Mouse (Mus musculus): Measurements from ENCODE around the gene Cdk19.

The Cdk19 gene

GRCm38 (mm10) chr10:40339351-40339964 is at the start of gene Cdk19:
Gene Cdk19, plus strand, starts transcription at chr10:40339564.
- DNase-seq, result no peak

GRCm38 (mm10) chr10:40292640-40293039 is 46.7 kb upstream of the Cdk19 start:
- DNase-seq, result no peak

- DNase-seq, result peak; percentile 87
These were observed 38.7 kb upstream of the Cdk19 start for GRCm38 (mm10) chr10:40300648-40301171.

GRCm38 (mm10) chr10:40301181-40302075 is 37.9 kb upstream of the Cdk19 start:
- peak; percentile 33 for DNase-seq

GRCm38 (mm10) chr10:40302140-40302985 is 37.0 kb upstream of the Cdk19 start, which contains the start of gene Amd1:
Gene Amd1, minus strand, starts transcription at chr10:40302186.
- peak; percentile 99 for DNase-seq

GRCm38 (mm10) chr10:40305989-40306388 is 33.4 kb upstream of the Cdk19 start:
- no peak for DNase-seq

- DNase-seq, result peak; percentile 24
These were observed 31.4 kb upstream of the Cdk19 start for GRCm38 (mm10) chr10:40307826-40308583.

GRCm38 (mm10) chr10:40309884-40310635 is 29.3 kb upstream of the Cdk19 start:
- DNase-seq, result no peak

- no peak for DNase-seq
These were observed 26.6 kb upstream of the Cdk19 start for GRCm38 (mm10) chr10:40312781-40313180.

- DNase-seq, result peak; percentile 16
These were observed 22.4 kb upstream of the Cdk19 start for GRCm38 (mm10) chr10:40316841-40317585.

GRCm38 (mm10) chr10:40320306-40320705 is 19.1 kb upstream of the Cdk19 start:
- DNase-seq, result no peak

GRCm38 (mm10) chr10:40328004-40328551 is 11.3 kb upstream of the Cdk19 start:
- DNase-seq, result peak; percentile 51

GRCm38 (mm10) chr10:40330262-40330661 is 9.1 kb upstream of the Cdk19 start:
- no peak for DNase-seq

- DNase-seq, result no peak
These were observed 6.5 kb upstream of the Cdk19 start for GRCm38 (mm10) chr10:40332864-40333263.

GRCm38 (mm10) chr10:40342036-40342435 is 2.7 kb downstream of the Cdk19 start:
- no peak for DNase-seq

- no peak for DNase-seq
These were observed 7.5 kb downstream of the Cdk19 start for GRCm38 (mm10) chr10:40346776-40347403.

- DNase-seq, result peak; percentile 9
These were observed 8.1 kb downstream of the Cdk19 start for GRCm38 (mm10) chr10:40347461-40347954.

GRCm38 (mm10) chr10:40348566-40349536 is 9.5 kb downstream of the Cdk19 start:
- DNase-seq, result peak; percentile 100

All from kidney, adult 9 months (tissue).